Mouse (Mus musculus) adrenal gland (tissue): ENCODE results near the gene Mrgpre.

Experiments
- intact Hi-C: fragments of 180-260 bp; cut with DNase I; formaldehyde crosslinking; loops from one replicate; pipeline ENCODE4 v1.15.1; 2025
- microRNA-seq, 2 experiments: library from miRNA; unstranded; fragments of <30 nt; microRNA quantifications; one replicate each; pipeline ENCODE4; 2019

Mrgpre gene

DNA sequence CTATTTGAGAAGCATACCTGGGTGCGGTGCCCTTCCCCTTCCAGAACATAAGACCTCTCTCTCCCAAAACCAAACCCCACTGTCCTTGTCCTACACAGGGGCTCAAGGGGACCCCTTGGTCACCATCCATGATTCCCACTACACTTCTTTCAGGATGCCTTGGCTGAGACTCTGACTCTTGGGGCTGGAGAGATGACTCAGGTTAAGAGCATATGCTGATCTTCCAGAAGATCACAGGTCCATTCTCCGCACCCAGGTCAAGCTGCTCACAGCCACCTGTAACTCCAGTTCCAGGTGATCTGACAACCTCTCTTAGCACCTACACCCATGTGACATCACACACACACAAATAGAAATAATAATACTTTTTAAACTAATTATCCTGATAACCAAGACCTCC is 43.6 kb downstream of the Mrgpre start:
- intact Hi-C loops = no loop called here

DNA sequence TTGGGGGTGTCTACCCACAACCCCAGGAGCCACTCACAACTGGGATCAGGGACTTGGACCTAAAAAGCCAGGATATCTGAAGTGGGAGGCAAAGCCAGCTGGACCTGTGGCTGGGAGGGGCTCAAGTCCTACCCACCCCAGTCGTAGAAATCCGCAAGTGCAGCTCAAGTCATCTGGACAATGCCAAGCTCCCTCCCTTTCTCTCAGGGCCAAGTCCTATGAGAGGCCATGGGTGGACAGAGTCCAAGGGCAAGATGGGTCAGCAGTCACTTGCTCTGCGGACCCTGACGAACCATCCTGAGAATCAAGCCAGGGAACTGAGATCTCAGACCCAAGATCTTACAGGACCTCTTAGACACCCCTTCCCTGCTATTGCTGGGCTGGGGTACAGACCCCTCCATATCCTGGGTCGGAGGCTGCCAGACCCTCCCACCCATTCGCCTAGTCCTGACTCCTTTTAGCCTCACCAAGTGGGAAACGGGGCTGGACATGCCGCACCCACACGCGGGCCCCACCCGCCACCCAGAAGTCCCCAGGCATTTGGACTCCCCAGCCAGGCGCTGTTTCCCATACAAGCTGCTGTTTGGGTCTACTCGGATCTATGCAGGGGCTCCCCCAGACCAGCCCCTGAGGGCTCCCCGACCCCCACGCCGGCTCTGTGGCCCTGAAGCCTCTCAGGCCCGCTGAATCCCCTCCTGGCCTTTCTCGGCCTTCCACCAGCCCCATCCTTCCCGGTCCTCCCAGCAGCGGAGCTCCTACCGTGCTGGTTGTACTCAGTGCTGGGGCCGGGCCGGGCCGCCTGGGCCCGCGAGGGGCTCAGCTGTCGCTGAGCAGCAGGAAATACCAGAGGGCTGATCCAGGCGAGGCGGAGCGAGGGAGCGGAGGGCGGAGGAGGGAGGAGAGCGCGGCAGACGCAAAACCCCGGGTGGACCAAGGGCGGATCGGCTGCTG is 44.5 kb downstream of the Mrgpre start:
- intact Hi-C loops = no loop called here

DNA sequence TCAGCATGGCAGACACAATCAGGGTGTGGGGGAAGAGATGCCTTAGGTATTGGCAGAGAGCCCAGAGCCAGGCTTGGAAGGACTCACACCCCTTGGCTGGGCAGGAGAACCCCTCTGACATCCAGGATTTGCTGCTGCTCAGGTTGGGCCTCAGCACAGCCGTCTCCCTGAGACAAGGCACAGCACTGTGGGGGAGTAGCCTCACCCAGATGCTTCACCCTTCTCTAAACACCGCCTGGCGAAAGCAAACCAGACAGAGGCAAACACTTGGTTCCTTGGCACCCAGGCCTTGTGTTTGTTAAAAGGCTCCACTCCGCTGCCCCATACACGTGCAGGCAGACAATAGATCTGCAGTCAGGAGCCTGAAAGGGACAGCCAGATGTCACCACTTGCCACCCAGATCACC is 45.7 kb downstream of the Mrgpre start:
- intact Hi-C loops = no loop called here

DNA sequence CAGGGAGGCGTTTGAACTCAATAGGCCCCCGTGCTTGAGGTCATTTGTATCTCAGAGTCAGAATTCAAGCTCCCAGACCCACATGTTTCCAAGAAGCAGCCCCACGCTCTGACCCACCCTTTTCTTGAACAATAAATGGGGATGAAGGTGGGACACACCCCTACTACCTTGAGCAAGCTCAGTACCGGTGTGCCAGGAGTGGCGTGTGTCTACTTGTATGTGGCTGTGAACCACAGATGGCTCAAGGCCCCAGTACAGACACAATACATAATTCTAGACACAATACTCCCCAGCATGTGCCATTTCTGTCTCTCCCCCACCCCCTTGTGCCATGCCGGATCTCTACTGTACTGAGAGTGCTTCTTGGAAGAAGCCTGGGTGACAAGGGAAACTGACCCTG is 46.1 kb downstream of the Mrgpre start:
- intact Hi-C loops = no loop called here

DNA sequence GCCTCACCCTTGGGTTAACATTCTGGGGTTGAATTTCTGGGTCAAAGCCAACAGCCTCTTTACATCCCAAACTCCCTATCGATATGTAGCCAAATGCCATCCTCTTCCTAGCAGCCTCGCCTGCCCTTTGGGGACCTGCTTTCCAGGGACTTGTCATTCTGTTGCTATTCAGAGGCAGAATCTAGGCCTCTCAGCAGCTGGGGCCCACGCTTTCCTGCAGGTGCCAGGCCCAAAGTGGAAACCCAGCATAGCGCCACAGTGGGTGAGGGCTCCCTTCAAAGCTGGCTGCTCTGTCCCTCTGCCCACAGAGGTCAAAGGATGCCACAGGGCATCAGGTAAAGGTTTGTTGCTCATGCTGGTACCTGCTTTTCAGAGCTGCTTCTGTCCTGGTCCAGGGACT is 50.6 kb downstream of the Mrgpre start:
- intact Hi-C loops = no loop called here

DNA sequence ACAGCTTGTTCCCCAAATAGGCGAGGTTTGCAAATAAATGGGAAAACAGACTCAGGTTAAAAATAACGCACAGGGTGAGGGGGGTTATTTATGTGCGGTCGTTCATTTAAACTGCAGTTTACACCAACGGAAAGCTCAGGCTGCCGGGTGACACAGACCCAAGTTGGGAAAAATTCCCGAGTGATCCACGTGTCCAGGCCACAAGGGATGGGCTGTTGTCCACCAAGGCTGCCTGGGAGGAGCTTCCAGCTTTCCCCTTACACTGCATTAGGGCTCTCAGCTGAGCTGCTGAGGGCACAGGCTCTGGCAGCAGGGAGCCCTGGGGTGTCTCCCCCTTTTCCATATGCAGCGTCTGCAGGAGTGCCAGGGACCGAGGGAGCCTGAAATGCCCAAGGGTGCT is 54.4 kb downstream of the Mrgpre start:
- intact Hi-C loops = no loop called here

Small RNA genes lying within 50 kb of the gene (microRNA-seq; reads per million reads assigned to microRNA genes)
- gene Gm22064 = 0 reads per million in 2 experiments
